Mouse (Mus musculus) thymus, adult 2 months (tissue): ENCODE results near the gene Fras1.

Experiments used
- CTCF ChIP-seq: fragments of 200-500 bp; IDR thresholded peaks from 2 replicates; pipeline ENCODE4 v1.5.1; 2012; ENCODE audit warnings: mild to moderate bottlenecking, control low read depth, low read length, moderate library complexity, borderline replicate concordance; ENCODE audit not compliant: control insufficient read depth, poor library complexity, insufficient read depth; ENCODE audit errors: extremely low read depth
- POLR2A ChIP-seq: fragments of 200-500 bp; IDR thresholded peaks from 2 replicates; pipeline ENCODE4 v1.6.1; 2012; ENCODE audit warnings: mild to moderate bottlenecking, low read length, control low read depth, moderate library complexity; ENCODE audit not compliant: control insufficient read depth, poor library complexity, insufficient read depth; ENCODE audit errors: extremely low read depth

DNA sequence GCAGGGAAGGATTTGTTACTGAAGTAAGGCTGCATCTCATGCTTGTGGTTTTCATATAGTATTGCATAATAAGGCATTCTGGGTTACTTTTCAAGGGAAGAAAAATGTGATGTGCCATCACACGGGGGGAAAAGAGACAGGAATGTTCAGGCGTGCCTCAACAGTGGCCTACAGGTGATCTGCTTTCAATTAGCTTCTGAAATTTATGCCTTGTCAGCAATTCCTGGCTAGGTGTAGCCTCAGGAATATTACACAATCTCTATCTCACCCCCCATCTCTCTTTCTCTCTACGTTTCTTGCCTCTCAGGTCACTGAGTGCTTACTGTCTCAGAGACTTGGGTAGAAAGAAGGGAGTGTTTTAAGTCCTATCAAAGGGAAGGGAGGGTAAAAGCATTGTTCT, 204.9 kb downstream of the Fras1 start:
- TF ChIP-seq CTCF (no peak), POLR2A (no peak)
